Mouse (Mus musculus) hindbrain, embryonic 11.5 days (tissue): Measurements from ENCODE around the gene Gm10644. TPM values are rescaled to one million over a fixed set of nuclear protein-coding genes. Genes with fewer than 3 reads are reported as not detected.
A peak's percentile ranks its signal among the peaks of the same experiment; 100 is the strongest.

Experiments used
- ATAC-seq: fragments of 200-750 bp; cut with Nextera tagmentation; 2 replicates; pipeline ENCODE4 v1.8.0; 2017; ENCODE audit warnings: mild to moderate bottlenecking, moderate TSS enrichment, moderate library complexity; ENCODE audit not compliant: low FRiP score
- DNase-seq: peaks from one replicate; pipeline ENCODE4 v3.0.0-alpha.2; 2015; ENCODE audit warnings: low spot score
- H3K27ac ChIP-seq: fragments of 300-500 bp; sonication (generic); 2 replicates; pipeline ENCODE4 v1.5.1; 2014; ENCODE audit warnings: mild to moderate bottlenecking, low read depth, low read length
- H3K27me3 ChIP-seq: fragments of 300-500 bp; sonication (generic); 2 replicates; pipeline ENCODE4 v1.6.1; 2014; ENCODE audit warnings: mild to moderate bottlenecking, low read length, moderate library complexity, mixed read lengths; ENCODE audit not compliant: control insufficient read depth, insufficient read depth
- H3K36me3 ChIP-seq: fragments of 300-500 bp; sonication (generic); 2 replicates; pipeline ENCODE4 v1.6.1; 2014; ENCODE audit warnings: mild to moderate bottlenecking, low read length, moderate library complexity, mixed read lengths; ENCODE audit not compliant: control insufficient read depth, insufficient read depth
- H3K4me1 ChIP-seq: fragments of 300-500 bp; sonication (generic); replicated peaks from 2 replicates; pipeline ENCODE4 v1.6.1; 2014; ENCODE audit warnings: low read length, mixed read lengths; ENCODE audit not compliant: control insufficient read depth, insufficient read depth
- H3K4me2 ChIP-seq: fragments of 300-500 bp; sonication (generic); replicated peaks from 2 replicates; pipeline ENCODE4 v1.6.1; 2014; ENCODE audit warnings: mild to moderate bottlenecking, low read depth, low read length
- H3K4me3 ChIP-seq: fragments of 300-500 bp; sonication (generic); 2 replicates; pipeline ENCODE4 v1.5.1; 2014; ENCODE audit warnings: low read depth, low read length
- H3K9ac ChIP-seq: fragments of 300-500 bp; sonication (generic); 2 replicates; pipeline ENCODE4 v1.6.1; 2014; ENCODE audit warnings: low read depth, low read length
- H3K9me3 ChIP-seq: fragments of 300-500 bp; sonication (generic); 2 replicates; pipeline ENCODE4 v1.6.1; 2016; ENCODE audit warnings: low read length; ENCODE audit not compliant: control insufficient read depth
- WGBS: fragments of 180-500 bp; shearing (Covaris S2); extraction: QIAGEN DNeasy Blood & Tissue Kit; methylation state at CpG from one replicate; pipeline ENCODE4 v1.1.7; 2014; 5-methylcytosine and 5-hydroxymethylcytosine counted together
- polyA plus RNA-seq: library from polyadenylated mRNA; unstranded; fragments of >200 nt; fragmentation: Nextera tagmentation; extraction: Ambion mirVana; gene quantifications from 2 replicates; pipeline ENCODE4 v1.2.1, GENCODE M21; 2014

The Gm10644 gene
- polyA plus RNA-seq, 1 experiment from 2014 or later = 0.93 TPM

DNA sequence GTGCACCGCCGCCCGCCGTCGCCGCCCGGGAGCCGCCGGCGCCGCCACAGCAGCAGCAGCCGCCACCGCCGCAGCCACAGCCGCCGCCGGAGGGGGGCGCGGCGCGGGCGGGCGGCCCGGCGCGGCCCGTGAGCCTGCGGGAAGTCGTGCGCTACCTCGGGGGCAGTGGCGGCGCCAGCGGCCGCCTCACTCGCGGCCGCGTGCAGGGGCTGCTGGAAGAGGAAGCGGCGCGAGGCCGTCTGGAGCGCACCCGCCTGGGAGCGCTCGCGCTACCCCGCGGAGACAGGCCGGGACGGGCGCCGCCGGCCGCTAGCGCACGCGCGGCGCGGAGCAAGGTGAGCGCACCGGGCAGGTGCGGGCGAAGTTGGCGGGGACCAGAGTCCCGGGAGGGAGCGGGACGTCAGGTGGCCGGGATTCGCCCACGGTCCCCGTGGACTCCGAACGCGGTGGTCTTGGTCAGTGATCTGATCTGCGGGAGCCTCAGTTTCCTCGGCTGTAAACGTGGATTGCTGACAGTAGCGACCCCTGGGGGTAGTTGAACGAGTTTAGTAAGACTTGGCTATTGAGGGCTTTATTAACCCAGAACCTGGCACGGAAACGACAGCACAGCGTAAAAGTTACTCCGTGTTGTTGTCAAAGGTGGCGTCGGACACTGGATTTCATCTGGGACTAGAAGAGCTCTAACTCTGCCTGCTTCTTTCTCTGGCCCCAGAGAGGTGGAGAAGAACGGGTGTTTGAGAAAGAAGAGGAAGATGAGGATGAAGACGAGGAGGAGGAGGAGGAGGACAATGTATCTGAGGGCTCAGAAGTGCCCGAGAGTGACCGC, 43.4 kb upstream of the Gm10644 start:
- Histone ChIP-seq H3K4me3 (peak overlapping the region; percentile 70), H3K4me2 (peak overlapping the region; percentile 84), H3K9ac (peak overlapping the region; percentile 67), H3K27me3 (peaks cover 27% of the 10 kb centered on the region), H3K4me1 (peaks cover 14% of the 10 kb centered on the region), H3K27ac (peak overlapping the region; percentile 79), H3K9me3 (no peaks in the 10 kb centered on the region), H3K36me3 (peaks cover 5% of the 10 kb centered on the region; the same call in 1 of the 2 replicates)
- ATAC-seq (peak; percentile 31; the same call in 1 of the 2 replicates), DNase-seq (peak; percentile 82)
- WGBS = 1% methylated on average over 53 of the region's 92 CpGs

DNA sequence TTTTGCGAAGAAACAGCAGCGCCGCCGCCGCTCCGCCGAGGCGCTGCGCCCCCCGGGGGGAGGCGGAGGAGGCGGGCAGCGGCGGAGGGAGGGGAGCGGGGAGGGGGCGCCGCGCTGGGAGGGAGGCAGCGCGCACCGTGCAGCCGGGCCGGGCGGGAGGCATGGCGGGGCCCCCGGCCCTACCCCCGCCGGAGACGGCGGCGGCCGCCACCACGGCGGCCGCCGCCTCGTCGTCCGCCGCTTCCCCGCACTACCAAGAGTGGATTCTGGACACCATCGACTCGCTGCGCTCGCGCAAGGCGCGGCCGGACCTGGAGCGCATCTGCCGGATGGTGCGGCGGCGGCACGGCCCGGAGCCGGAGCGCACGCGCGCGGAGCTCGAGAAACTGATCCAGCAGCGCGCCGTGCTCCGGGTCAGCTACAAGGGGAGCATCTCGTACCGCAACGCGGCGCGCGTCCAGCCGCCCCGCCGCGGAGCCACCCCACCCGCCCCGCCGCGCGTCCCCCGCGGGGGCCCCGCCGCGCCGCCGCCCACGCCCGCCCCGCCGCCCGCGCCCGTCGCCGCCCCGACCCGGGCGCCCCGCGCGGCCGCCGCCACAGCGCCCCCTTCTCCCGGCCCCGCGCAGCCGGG, 42.6 kb upstream of the Gm10644 start, which contains the start of gene Samd1:
Gene Samd1 (plus strand): TSS at position 162 of the 631 bp plus-strand sequence.
- H3K9me3 ChIP-seq = no peaks in the 10 kb centered on the region
- H3K27ac ChIP-seq = peak within 1 kb of the TSS; percentile 97
- peaks cover 14% of the 10 kb centered on the region for H3K4me1 ChIP-seq
- peak within 1 kb of the TSS; percentile 84 for H3K4me2 ChIP-seq
- ATAC-seq = no peak
- peak; percentile 75 for DNase-seq
- peak within 1 kb of the TSS; percentile 85 for H3K9ac ChIP-seq
- peaks cover 5% of the 10 kb centered on the region; the same call in 1 of the 2 replicates for H3K36me3 ChIP-seq
- WGBS = under 1% methylated on average over 49 of the region's 112 CpGs
- H3K27me3 ChIP-seq = peaks cover 27% of the 10 kb centered on the region
- peak within 1 kb of the TSS; percentile 70 for H3K4me3 ChIP-seq

DNA sequence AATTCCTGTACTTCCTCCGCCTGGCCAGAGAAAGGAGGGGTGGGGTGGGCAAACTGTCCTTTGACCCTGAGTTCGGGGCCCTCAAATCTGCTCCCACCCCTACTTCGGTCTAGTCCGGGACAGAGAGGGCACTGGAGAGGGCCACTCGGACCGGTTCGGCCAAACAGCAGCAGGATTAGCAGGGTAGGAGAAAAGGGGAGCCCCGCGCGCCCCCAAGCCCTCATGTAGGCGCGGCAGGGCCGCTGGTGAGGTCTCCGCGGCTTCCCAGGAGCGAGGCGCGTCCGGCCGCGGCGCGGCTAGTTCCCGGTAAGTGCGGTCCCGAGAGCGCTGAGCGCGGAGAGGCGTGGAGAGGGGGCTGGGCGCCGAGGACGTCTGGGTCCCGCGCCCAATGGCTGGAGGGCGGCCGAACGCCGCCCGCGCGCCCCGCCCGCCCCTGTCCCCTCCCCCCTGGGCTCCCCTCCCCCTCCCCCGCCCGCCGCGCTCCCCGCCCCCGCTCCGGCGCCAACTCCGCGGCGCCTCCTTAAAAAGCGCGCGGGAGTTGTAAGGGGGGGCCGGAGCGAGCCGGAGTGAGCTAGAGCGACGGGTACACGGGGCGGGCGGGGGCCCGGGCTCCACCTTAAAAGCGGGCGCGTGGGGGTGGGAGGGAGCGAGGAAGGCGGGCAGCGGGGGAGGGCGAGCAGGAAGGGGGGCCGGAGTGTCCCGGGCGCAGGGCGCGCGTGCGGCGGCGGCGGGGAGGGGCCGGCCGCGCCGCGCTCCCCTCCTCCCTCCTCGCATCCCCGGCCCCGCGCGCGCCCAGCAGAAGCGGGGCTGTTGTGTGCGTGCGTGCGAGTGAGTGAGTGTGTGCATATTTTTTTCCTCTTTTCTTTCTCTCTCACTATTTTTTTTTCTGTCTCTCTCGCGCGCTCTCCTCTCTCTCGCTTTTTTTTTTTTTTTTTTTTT, 41.8 kb upstream of the Gm10644 start:
- peaks cover 14% of the 10 kb centered on the region for H3K4me1 ChIP-seq
- DNase-seq (peak; percentile 85), ATAC-seq (peak; percentile 85)
- H3K9me3 ChIP-seq = no peaks in the 10 kb centered on the region
- 0% methylated on average over 32 of the region's 103 CpGs for WGBS
- peak overlapping the region; percentile 70 for H3K4me3 ChIP-seq
- peak overlapping the region; percentile 85 for H3K9ac ChIP-seq
- H3K36me3 ChIP-seq = peaks cover 5% of the 10 kb centered on the region; the same call in 1 of the 2 replicates
- peak overlapping the region; percentile 97 for H3K27ac ChIP-seq
- H3K27me3 ChIP-seq = peaks cover 21% of the 10 kb centered on the region
- H3K4me2 ChIP-seq = peak overlapping the region; percentile 80

DNA sequence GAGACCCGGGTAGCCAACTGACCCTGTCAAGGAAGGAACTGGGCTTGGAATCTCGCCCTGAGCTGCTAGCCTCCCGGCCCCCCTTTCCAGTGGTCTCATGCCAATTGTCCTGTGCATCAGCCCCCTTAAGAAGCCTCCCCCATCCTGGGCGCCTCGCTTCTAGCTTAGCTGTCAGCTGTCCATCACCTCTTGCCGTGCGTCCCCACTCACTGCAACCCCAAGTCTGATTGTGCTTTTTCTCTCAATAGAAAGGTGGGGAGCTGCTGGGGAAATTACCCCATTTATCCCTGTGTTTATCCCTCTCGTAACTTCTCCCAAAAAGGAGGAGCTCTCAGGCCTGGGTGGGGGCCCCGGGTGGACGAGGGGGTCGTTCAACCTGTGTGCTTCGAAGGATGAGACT, 41.0 kb upstream of the Gm10644 start:
- Histone ChIP-seq H3K36me3 (peaks cover 10% of the 10 kb centered on the region; the same call in 1 of the 2 replicates), H3K27me3 (peaks cover 13% of the 10 kb centered on the region), H3K9me3 (no peaks in the 10 kb centered on the region), H3K27ac (no peak overlapping the region), H3K4me1 (peaks cover 9% of the 10 kb centered on the region), H3K4me3 (no peak overlapping the region; the same call in 1 of the 2 replicates), H3K9ac (no peak overlapping the region), H3K4me2 (peak overlapping the region; percentile 80)
- 12% methylated on average over 12 of the region's 12 CpGs for WGBS
- DNase-seq (no peak), ATAC-seq (peak; percentile 18; the same call in 1 of the 2 replicates)

DNA sequence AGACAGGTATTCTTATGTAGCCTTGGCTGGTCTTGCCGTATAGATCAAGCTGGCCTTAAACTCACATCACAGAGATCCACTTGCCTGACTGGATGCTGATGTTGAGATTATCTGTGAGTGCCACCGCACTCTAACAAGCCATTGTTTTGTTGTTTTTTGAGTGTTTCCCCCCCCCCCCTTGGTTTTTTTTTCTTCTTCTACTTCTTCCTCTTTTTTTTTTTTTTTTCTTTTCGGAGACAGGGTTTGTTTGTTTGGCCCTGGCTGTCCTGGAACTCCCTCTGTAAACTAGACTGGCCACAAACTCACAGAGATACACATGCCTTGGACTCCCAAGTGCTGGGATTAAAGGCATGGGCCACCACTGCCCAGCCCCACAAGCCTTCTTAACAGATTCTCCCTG, 39.0 kb upstream of the Gm10644 start:
- H3K27ac ChIP-seq = no peak overlapping the region

DNA sequence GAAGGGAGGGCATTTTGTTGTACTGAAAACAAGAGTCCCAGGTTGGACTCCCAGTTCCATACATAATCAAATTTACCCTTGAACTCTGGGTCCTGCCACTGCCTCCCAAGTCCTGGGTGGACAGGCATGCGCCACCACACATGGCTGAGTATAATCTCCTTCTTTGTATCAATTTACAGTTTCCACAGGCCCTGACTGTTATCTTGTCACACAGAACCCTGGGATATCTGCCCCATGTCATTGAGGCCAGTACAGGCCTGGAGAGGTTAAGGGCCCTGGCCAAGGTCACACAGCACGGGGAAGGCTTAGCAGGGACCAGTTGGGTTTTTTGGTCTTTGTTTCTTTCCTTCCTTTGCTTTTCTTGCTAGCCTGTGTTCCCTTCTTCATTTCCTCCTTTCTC, 37.5 kb upstream of the Gm10644 start:
- no peak overlapping the region for H3K9ac ChIP-seq
- H3K4me1 ChIP-seq = no peaks in the 10 kb centered on the region
- no peaks in the 10 kb centered on the region for H3K9me3 ChIP-seq
- no peaks in the 10 kb centered on the region for H3K27me3 ChIP-seq
- H3K27ac ChIP-seq = no peak overlapping the region
- ATAC-seq = no peak
- H3K4me3 ChIP-seq = no peak overlapping the region
- H3K36me3 ChIP-seq = 0 out of 2 replicates have a peak, but pooled peaks cover 9% of the 10 kb centered on the region
- H3K4me2 ChIP-seq = no peak overlapping the region
- DNase-seq = no peak
- 77% methylated on average over 2 of the region's 2 CpGs for WGBS

More for the DNA sequence above, 39.0 kb upstream of the Gm10644 start:
- no peak for DNase-seq
- ATAC-seq = no peak
- no peak overlapping the region for H3K4me3 ChIP-seq
- H3K9ac ChIP-seq = no peak overlapping the region
- WGBS = 87% methylated on average over 3 of the region's 3 CpGs
- no peaks in the 10 kb centered on the region for H3K27me3 ChIP-seq
- H3K4me1 ChIP-seq = peaks cover 4% of the 10 kb centered on the region
- H3K4me2 ChIP-seq = no peak overlapping the region
- 0 out of 2 replicates have a peak, but pooled peaks cover 5% of the 10 kb centered on the region for H3K36me3 ChIP-seq
- no peaks in the 10 kb centered on the region for H3K9me3 ChIP-seq

DNA sequence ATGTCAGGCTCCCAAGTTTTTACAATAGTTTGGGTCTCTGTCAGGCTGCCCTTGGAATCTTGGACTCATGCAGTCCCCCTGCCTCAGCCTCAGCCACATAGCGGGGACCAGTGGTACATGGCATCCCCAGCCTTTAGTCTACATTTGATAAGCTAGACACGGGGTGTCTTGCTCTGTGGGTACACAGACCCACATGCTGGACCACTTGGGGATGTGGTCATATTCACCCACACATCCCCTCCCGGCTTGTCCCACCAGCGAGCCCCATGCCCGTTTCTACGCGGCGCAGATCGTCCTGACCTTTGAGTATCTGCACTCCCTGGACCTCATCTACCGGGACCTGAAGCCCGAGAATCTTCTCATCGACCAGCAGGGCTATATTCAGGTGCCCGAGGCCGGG, 35.2 kb upstream of the Gm10644 start:
- no peaks in the 10 kb centered on the region for H3K27me3 ChIP-seq
- no peak overlapping the region for H3K4me2 ChIP-seq
- H3K9ac ChIP-seq = no peak overlapping the region
- no peaks in the 10 kb centered on the region for H3K4me1 ChIP-seq
- DNase-seq (no peak), ATAC-seq (no peak)
- H3K4me3 ChIP-seq = no peak overlapping the region
- WGBS = 95% methylated on average over 14 of the region's 14 CpGs
- H3K9me3 ChIP-seq = no peaks in the 10 kb centered on the region
- no peak overlapping the region for H3K27ac ChIP-seq
- peaks cover 17% of the 10 kb centered on the region for H3K36me3 ChIP-seq

DNA sequence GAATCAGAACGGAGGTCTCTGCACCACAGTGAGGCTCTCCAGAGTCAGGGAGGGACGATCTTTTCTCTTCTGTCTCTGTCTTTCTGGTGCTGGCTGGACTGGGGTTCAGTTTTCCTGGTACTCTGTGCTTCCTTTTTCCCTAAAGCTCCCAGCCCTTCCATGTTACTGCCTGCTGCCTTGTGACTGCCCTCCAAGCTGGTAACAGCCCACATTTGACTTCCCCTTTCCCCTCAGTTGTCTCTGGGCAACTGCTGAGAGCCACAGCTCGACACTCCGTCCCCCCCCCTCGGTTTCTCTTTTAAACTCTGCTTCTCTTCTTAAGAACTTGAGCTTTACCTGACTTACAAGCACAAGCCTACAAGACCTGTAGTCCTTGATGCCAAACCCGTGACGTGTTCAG, 34.2 kb upstream of the Gm10644 start:
- Histone ChIP-seq H3K4me3 (no peak overlapping the region), H3K4me1 (no peaks in the 10 kb centered on the region), H3K9ac (no peak overlapping the region), H3K27me3 (no peaks in the 10 kb centered on the region), H3K4me2 (no peak overlapping the region), H3K27ac (no peak overlapping the region), H3K36me3 (peaks cover 17% of the 10 kb centered on the region), H3K9me3 (no peaks in the 10 kb centered on the region)
- ATAC-seq = no peak
- DNase-seq = no peak
- WGBS = 84% methylated on average over 7 of the region's 7 CpGs
